In genomic region chr4:87501791-87502190, GRCm38 (mm10) we compare ENCODE assay signal across 23 mouse cellular contexts.
DNase-seq lines count a peak whose midpoint lies in the region; ATAC-seq and TF ChIP-seq lines count a peak whose summit lies in the region.
"Had no signal": no experiment of that assay in that cellular context is flagged by ENCODE, and none has a peak within 500 bp of the region (broad histone marks: within the 10 kb centered on the region; RNA-seq: fewer than 3 reads in every experiment).

No protein-coding gene starts in this region.

- no peak overlapping the region for H3K4me3 ChIP-seq in forebrain, embryonic 14.5 days (ENCODE audit: low read depth, low read length)
- no peak overlapping the region for H3K4me3 ChIP-seq in forebrain, embryonic 12.5 days (replicated peaks)
- H3K4me3 ChIP-seq in hindbrain, postnatal 0 days (ENCODE audit: low read length), result no peak overlapping the region
- H3K4me3 ChIP-seq in hindbrain, embryonic 11.5 days (ENCODE audit: low read depth, low read length), result no peak overlapping the region
- H3K4me3 ChIP-seq in midbrain, postnatal 0 days (ENCODE audit: low read depth, low read length), result no peak overlapping the region
- no peak overlapping the region for H3K4me3 ChIP-seq in midbrain, embryonic 16.5 days (ENCODE audit: low read depth, low read length)
- H3K4me3 ChIP-seq: embryonic facial prominence, embryonic 12.5 days; embryonic facial prominence, embryonic 15.5 days; gastrocnemius, adult 2 months; hindbrain, embryonic 13.5 days had no signal

- no peak overlapping the region for H3K27ac ChIP-seq in forebrain, embryonic 14.5 days (ENCODE audit: low read depth, low read length)
- H3K27ac ChIP-seq in forebrain, embryonic 12.5 days, result no peak overlapping the region
- H3K27ac ChIP-seq in hindbrain, postnatal 0 days, result no peak overlapping the region
- no peak overlapping the region for H3K27ac ChIP-seq in hindbrain, embryonic 11.5 days (ENCODE audit: low read depth, low read length)
- no peak overlapping the region for H3K27ac ChIP-seq in midbrain, postnatal 0 days (ENCODE audit: low read depth, low read length)
- no peak overlapping the region for H3K27ac ChIP-seq in midbrain, embryonic 16.5 days (ENCODE audit: low read length)
- H3K27ac ChIP-seq: embryonic facial prominence, embryonic 12.5 days; embryonic facial prominence, embryonic 15.5 days; gastrocnemius, adult 2 months; hindbrain, embryonic 13.5 days had no signal

- H3K9ac ChIP-seq in forebrain, embryonic 14.5 days (ENCODE audit: low read length), result no peak overlapping the region
- no peak overlapping the region for H3K9ac ChIP-seq in forebrain, embryonic 12.5 days
- no peak overlapping the region for H3K9ac ChIP-seq in hindbrain, postnatal 0 days (replicated peaks; ENCODE audit: low read length)
- H3K9ac ChIP-seq in hindbrain, embryonic 11.5 days (ENCODE audit: low read depth, low read length), result no peak overlapping the region
- H3K9ac ChIP-seq in midbrain, postnatal 0 days (replicated peaks; ENCODE audit: low read length, poor library complexity, severe bottlenecking), result no peak overlapping the region
- H3K9ac ChIP-seq in midbrain, embryonic 16.5 days (ENCODE audit: low read depth, low read length), result no peak overlapping the region
- H3K9ac ChIP-seq: embryonic facial prominence, embryonic 12.5 days; embryonic facial prominence, embryonic 15.5 days; forebrain, postnatal 0 days; hindbrain, embryonic 13.5 days had no signal

- no peak overlapping the region for H3K4me2 ChIP-seq in forebrain, embryonic 14.5 days (ENCODE audit: low read length)
- H3K4me2 ChIP-seq in forebrain, embryonic 12.5 days, result no peak overlapping the region
- no peak overlapping the region for H3K4me2 ChIP-seq in hindbrain, postnatal 0 days (ENCODE audit: low read depth, low read length)
- H3K4me2 ChIP-seq in hindbrain, embryonic 11.5 days (replicated peaks; ENCODE audit: low read depth, low read length), result no peak overlapping the region
- H3K4me2 ChIP-seq in midbrain, postnatal 0 days (ENCODE audit: low read depth, low read length, poor library complexity, severe bottlenecking), result no peak overlapping the region
- no peak overlapping the region for H3K4me2 ChIP-seq in midbrain, embryonic 16.5 days (ENCODE audit: low read length)
- H3K4me2 ChIP-seq: embryonic facial prominence, embryonic 12.5 days; embryonic facial prominence, embryonic 15.5 days; heart, embryonic 11.5 days; hindbrain, embryonic 13.5 days had no signal

- no peaks in the 10 kb centered on the region for H3K27me3 ChIP-seq in forebrain, embryonic 14.5 days (replicated peaks; ENCODE audit: control insufficient read depth, insufficient read depth, low read length)
- H3K27me3 ChIP-seq in forebrain, embryonic 12.5 days, result no peaks in the 10 kb centered on the region
- no peaks in the 10 kb centered on the region for H3K27me3 ChIP-seq in hindbrain, postnatal 0 days (ENCODE audit: insufficient read depth, low read length)
- no peaks in the 10 kb centered on the region for H3K27me3 ChIP-seq in hindbrain, embryonic 11.5 days (ENCODE audit: control insufficient read depth, insufficient read depth, low read length)
- H3K27me3 ChIP-seq in midbrain, postnatal 0 days (ENCODE audit: insufficient read depth, low read length), result no peaks in the 10 kb centered on the region
- no peaks in the 10 kb centered on the region for H3K27me3 ChIP-seq in midbrain, embryonic 16.5 days (ENCODE audit: control insufficient read depth, insufficient read depth, low read depth, low read length)
- H3K27me3 ChIP-seq: embryonic facial prominence, embryonic 12.5 days; embryonic facial prominence, embryonic 15.5 days; hindbrain, embryonic 13.5 days had no signal

- no peak for ATAC-seq in forebrain, embryonic 14.5 days
- ATAC-seq in forebrain, embryonic 12.5 days (ENCODE audit: low FRiP score), result no peak
- ATAC-seq in hindbrain, postnatal 0 days, result no peak
- no peak for ATAC-seq in hindbrain, embryonic 11.5 days (ENCODE audit: low FRiP score)
- no peak for ATAC-seq in midbrain, postnatal 0 days (ENCODE audit: low FRiP score)
- no peak for ATAC-seq in midbrain, embryonic 16.5 days
- ATAC-seq: CD4-positive, CD25-positive, alpha-beta regulatory T cell, adult 4 months; forebrain, postnatal 0 days; hindbrain, embryonic 16.5 days; inflammation-experienced regulatory T-cells, adult 6 months; intestine, embryonic 16.5 days had no signal

- no peaks in the 10 kb centered on the region for H3K9me3 ChIP-seq in forebrain, embryonic 14.5 days (replicated peaks; ENCODE audit: control insufficient read depth, low read length)
- no peaks in the 10 kb centered on the region for H3K9me3 ChIP-seq in forebrain, embryonic 12.5 days
- H3K9me3 ChIP-seq in hindbrain, postnatal 0 days (ENCODE audit: low read length), result no peaks in the 10 kb centered on the region
- H3K9me3 ChIP-seq in hindbrain, embryonic 11.5 days (ENCODE audit: control insufficient read depth, low read length), result no peaks in the 10 kb centered on the region
- H3K9me3 ChIP-seq in midbrain, postnatal 0 days (ENCODE audit: low read length), result no peaks in the 10 kb centered on the region
- no peaks in the 10 kb centered on the region for H3K9me3 ChIP-seq in midbrain, embryonic 16.5 days (replicated peaks; ENCODE audit: control insufficient read depth, low read length, poor library complexity, severe bottlenecking)
- H3K9me3 ChIP-seq: embryonic facial prominence, embryonic 12.5 days; embryonic facial prominence, embryonic 15.5 days; hindbrain, embryonic 13.5 days had no signal

- no peaks in the 10 kb centered on the region for H3K36me3 ChIP-seq in forebrain, embryonic 14.5 days (ENCODE audit: control insufficient read depth, insufficient read depth, low read length)
- no peaks in the 10 kb centered on the region for H3K36me3 ChIP-seq in forebrain, embryonic 12.5 days (replicated peaks)
- no peaks in the 10 kb centered on the region for H3K36me3 ChIP-seq in hindbrain, postnatal 0 days (ENCODE audit: insufficient read depth, low read length)
- no peaks in the 10 kb centered on the region for H3K36me3 ChIP-seq in hindbrain, embryonic 11.5 days (ENCODE audit: control insufficient read depth, insufficient read depth, low read length)
- no peaks in the 10 kb centered on the region for H3K36me3 ChIP-seq in midbrain, postnatal 0 days (ENCODE audit: insufficient read depth, low read length)
- H3K36me3 ChIP-seq in midbrain, embryonic 16.5 days (ENCODE audit: control insufficient read depth, insufficient read depth, low read length), result no peaks in the 10 kb centered on the region
- H3K36me3 ChIP-seq: embryonic facial prominence, embryonic 12.5 days; embryonic facial prominence, embryonic 15.5 days; hindbrain, embryonic 13.5 days had no signal

- peak; percentile 32 for DNase-seq in forebrain, embryonic 14.5 days (ENCODE audit: low spot score)
- peak; percentile 20 for DNase-seq in hindbrain, postnatal 0 days (ENCODE audit: low spot score)
- DNase-seq in hindbrain, embryonic 11.5 days (ENCODE audit: low spot score), result no peak
- DNase-seq in midbrain, postnatal 0 days (ENCODE audit: low spot score), result peak; percentile 20
- DNase-seq: adrenal gland, adult 2 months; adrenal gland, postnatal 14 days; cerebellum, adult 11-12 months; cerebellum, adult 9-11 months; forebrain, postnatal 0 days; gastrocnemius, adult 2 months; gastrocnemius, postnatal 14 days; heart, adult 11 months; kidney, adult 18-20 months had no signal

- H3K4me1 ChIP-seq in forebrain, embryonic 14.5 days (ENCODE audit: control insufficient read depth, insufficient read depth, low read length), result no peaks in the 10 kb centered on the region
- no peaks in the 10 kb centered on the region for H3K4me1 ChIP-seq in forebrain, embryonic 12.5 days
- H3K4me1 ChIP-seq in hindbrain, postnatal 0 days (ENCODE audit: insufficient read depth, low read length), result no peaks in the 10 kb centered on the region
- H3K4me1 ChIP-seq in hindbrain, embryonic 11.5 days (replicated peaks; ENCODE audit: control insufficient read depth, insufficient read depth, low read length), result no peaks in the 10 kb centered on the region
- H3K4me1 ChIP-seq in midbrain, postnatal 0 days (ENCODE audit: insufficient read depth, low read length), result no peaks in the 10 kb centered on the region
- no peaks in the 10 kb centered on the region for H3K4me1 ChIP-seq in midbrain, embryonic 16.5 days (ENCODE audit: control insufficient read depth, insufficient read depth, low read length)
- H3K4me1 ChIP-seq: embryonic facial prominence, embryonic 12.5 days; embryonic facial prominence, embryonic 15.5 days; hindbrain, embryonic 13.5 days had no signal

- WGBS in forebrain, embryonic 14.5 days, result 77% methylated on average over 4 of the region's 4 CpGs
- WGBS in forebrain, embryonic 12.5 days, result 89% methylated on average over 4 of the region's 4 CpGs
- 63% methylated on average over 4 of the region's 4 CpGs for WGBS in hindbrain, postnatal 0 days
- 86% methylated on average over 4 of the region's 4 CpGs for WGBS in hindbrain, embryonic 11.5 days
- WGBS in midbrain, postnatal 0 days, result 74% methylated on average over 4 of the region's 4 CpGs
- 68% methylated on average over 4 of the region's 4 CpGs for WGBS in midbrain, embryonic 16.5 days

- no peak for TF ChIP-seq CTCF in hindbrain, postnatal 0 days (IDR thresholded peaks at IDR 0.05; ENCODE audit: low read depth)
- no peak for TF ChIP-seq CTCF in midbrain, postnatal 0 days (IDR thresholded peaks at IDR 0.05)
